Mouse (Mus musculus): ENCODE results near the gene 1700020D05Rik. TPM values are rescaled to one million over a fixed set of nuclear protein-coding genes. Genes with fewer than 3 reads are reported as not detected.

1700020D05Rik gene
- polyA plus RNA-seq, 1 experiment from 2014 or later, result 0.34 TPM

DNA sequence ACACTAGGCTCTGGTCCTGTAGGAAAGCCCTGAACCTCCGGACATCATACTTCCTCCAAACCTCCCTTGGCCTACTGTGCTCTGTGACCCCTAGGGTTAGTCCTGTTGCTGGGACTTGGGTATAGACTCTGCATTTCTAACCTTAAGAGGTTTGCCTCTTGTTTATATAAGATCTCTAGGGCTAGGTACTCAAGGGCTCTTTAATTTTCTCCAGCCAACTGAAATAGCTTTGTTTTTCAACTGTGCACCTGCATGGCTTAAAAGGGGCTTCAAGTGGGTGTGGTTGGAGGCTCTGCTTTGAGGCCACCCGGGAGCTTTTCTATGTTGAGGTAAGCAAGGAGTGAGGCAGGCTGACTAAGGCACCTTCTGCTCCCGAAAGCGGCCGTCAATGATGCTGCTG lies 19.1 kb downstream of the 1700020D05Rik start:
- H3K9ac ChIP-seq (ENCODE audit: low read depth, low read length), result no peak overlapping the region
- no peak overlapping the region for H3K4me3 ChIP-seq (ENCODE audit: low read depth, low read length)
- no peaks in the 10 kb centered on the region for H3K9me3 ChIP-seq (ENCODE audit: control insufficient read depth, low read length)
- WGBS, result 93% methylated on average over 5 of the region's 5 CpGs
- H3K4me2 ChIP-seq (replicated peaks; ENCODE audit: low read depth, low read length), result no peak overlapping the region
- H3K27ac ChIP-seq (ENCODE audit: low read depth, low read length), result no peak overlapping the region
- H3K4me1 ChIP-seq (replicated peaks; ENCODE audit: control insufficient read depth, insufficient read depth, low read length), result peaks cover 6% of the 10 kb centered on the region; the same call in 1 of the 2 replicates
- DNase-seq (ENCODE audit: low spot score) (no peak), ATAC-seq (ENCODE audit: low FRiP score) (no peak)
- no peaks in the 10 kb centered on the region for H3K27me3 ChIP-seq (ENCODE audit: control insufficient read depth, insufficient read depth, low read length)
- 0 out of 2 replicates have a peak, but pooled peaks cover 5% of the 10 kb centered on the region for H3K36me3 ChIP-seq (ENCODE audit: control insufficient read depth, insufficient read depth, low read length)

DNA sequence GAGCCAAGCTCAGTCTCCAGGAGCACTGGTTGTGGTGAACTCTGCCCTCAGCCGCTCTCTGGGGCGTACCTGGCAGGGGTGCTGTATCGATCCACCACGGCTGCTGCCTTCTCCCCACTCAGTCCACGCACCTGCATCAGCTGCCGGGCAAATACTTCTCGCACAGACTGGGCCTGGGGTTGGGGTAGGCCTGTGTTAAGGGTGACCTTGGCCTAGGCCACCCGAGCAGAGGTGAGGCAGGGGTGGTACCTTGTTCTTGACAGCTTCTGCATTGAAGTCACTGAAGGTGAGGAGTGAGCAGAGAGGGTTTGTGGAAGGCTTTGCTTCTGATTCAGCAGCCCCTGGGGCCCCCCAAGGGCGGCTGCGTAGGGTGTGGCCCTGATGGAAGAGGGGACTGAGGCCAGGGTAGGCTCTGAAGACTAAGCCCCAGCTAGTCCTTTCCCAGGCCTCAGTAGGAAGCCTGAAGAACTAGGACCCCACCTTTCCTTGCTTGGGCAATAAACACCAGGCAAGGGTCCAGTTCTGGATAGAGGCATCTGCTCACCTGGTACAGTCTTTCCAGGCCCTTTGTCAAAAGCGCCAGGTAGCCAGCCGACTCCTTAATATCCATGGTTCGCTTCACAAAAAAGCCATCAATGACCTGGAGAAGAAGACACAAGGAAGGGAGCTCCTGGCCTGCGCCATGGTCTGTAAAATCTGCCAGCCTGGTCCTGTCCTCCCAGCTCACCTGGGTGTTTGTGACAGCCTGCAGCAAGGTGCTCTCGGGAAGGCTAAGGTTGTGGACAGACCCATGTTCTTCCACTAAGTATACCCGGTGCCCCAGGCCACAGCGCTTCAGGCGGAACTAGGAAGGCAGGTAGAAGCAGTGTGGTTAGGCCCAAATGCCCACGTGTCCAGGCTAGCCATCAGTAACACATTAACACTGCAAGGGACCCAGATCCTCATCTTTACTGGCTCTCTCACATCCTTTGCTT lies 19.9 kb downstream of the 1700020D05Rik start:
- ATAC-seq (ENCODE audit: low FRiP score), result no peak
- Histone ChIP-seq H3K4me1 (replicated peaks; ENCODE audit: control insufficient read depth, insufficient read depth, low read length) (peaks cover 6% of the 10 kb centered on the region; the same call in 1 of the 2 replicates), H3K27ac (ENCODE audit: low read depth, low read length) (no peak overlapping the region), H3K27me3 (ENCODE audit: control insufficient read depth, insufficient read depth, low read length) (no peaks in the 10 kb centered on the region), H3K36me3 (ENCODE audit: control insufficient read depth, insufficient read depth, low read length) (0 out of 2 replicates have a peak, but pooled peaks cover 5% of the 10 kb centered on the region), H3K4me3 (ENCODE audit: low read depth, low read length) (no peak overlapping the region), H3K9ac (ENCODE audit: low read depth, low read length) (no peak overlapping the region), H3K9me3 (ENCODE audit: control insufficient read depth, low read length) (no peaks in the 10 kb centered on the region), H3K4me2 (replicated peaks; ENCODE audit: low read depth, low read length) (no peak overlapping the region)
- WGBS, result 93% methylated on average over 19 of the region's 19 CpGs
- no peak for DNase-seq (ENCODE audit: low spot score)

- Histone ChIP-seq H3K4me3 (ENCODE audit: low read depth, low read length) (no peak overlapping the region), H3K27me3 (ENCODE audit: control insufficient read depth, insufficient read depth, low read length) (no peaks in the 10 kb centered on the region), H3K4me1 (replicated peaks; ENCODE audit: control insufficient read depth, insufficient read depth, low read length) (no peaks in the 10 kb centered on the region), H3K27ac (ENCODE audit: low read depth, low read length) (no peak overlapping the region), H3K9ac (ENCODE audit: low read depth, low read length) (no peak overlapping the region), H3K9me3 (ENCODE audit: control insufficient read depth, low read length) (no peaks in the 10 kb centered on the region), H3K4me2 (replicated peaks; ENCODE audit: low read depth, low read length) (no peak overlapping the region), H3K36me3 (ENCODE audit: control insufficient read depth, insufficient read depth, low read length) (0 out of 2 replicates have a peak, but pooled peaks cover 5% of the 10 kb centered on the region)
- WGBS, result 86% methylated on average over 10 of the region's 10 CpGs
- no peak for DNase-seq (ENCODE audit: low spot score)
- ATAC-seq (ENCODE audit: low FRiP score), result no peak
Observed at GRCm38 (mm10) chr19:5481398-5481797, 22.2 kb downstream of the 1700020D05Rik start.

DNA sequence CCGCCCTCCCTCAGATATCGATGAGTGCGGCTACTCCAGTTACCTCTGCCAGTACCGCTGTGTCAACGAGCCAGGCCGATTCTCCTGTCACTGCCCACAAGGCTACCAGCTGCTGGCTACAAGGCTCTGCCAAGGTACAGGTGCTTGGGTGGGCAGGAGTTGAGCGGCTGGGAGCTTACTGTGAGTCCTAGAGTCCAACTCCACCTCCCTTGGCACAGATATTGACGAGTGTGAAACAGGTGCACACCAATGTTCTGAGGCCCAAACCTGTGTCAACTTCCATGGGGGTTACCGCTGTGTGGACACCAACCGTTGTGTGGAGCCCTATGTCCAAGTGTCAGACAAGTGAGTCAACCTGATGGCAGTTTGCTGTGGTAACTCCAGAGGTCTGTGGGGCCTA lies 23.6 kb downstream of the 1700020D05Rik start:
- H3K36me3 ChIP-seq (ENCODE audit: control insufficient read depth, insufficient read depth, low read length), result 0 out of 2 replicates have a peak, but pooled peaks cover 5% of the 10 kb centered on the region

DNA sequence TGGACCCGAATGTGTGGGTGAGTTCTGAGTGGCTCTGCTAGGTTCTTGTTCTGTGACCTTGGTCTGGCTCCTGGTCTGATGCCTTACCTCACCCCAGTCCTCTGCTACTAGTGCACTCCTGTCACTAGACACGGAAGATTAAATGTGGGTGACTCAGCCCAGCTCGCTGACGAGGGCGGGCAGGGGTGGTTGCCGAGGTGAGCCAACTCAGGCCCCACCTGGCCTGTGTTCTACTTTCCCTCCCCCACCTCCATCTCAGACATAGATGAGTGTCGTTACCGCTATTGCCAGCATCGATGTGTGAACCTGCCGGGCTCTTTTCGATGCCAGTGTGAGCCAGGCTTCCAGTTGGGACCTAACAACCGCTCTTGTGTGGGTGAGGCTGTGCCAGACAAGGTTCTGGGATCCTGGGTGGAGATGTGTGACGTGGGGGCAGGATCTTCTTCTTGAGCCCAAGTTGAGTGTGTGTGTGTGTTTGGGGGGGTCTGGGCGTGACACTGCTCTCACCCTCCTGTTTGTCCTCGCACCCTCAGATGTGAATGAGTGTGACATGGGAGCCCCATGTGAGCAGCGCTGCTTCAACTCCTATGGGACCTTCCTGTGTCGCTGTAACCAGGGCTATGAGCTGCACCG lies 25.8 kb downstream of the 1700020D05Rik start:
- DNase-seq (ENCODE audit: low spot score) (no peak), ATAC-seq (ENCODE audit: low FRiP score) (no peak)
- no peak overlapping the region for H3K4me3 ChIP-seq (ENCODE audit: low read depth, low read length)
- H3K27me3 ChIP-seq (ENCODE audit: control insufficient read depth, insufficient read depth, low read length), result no peaks in the 10 kb centered on the region
- H3K27ac ChIP-seq (ENCODE audit: low read depth, low read length), result no peak overlapping the region
- no peak overlapping the region for H3K9ac ChIP-seq (ENCODE audit: low read depth, low read length)
- no peaks in the 10 kb centered on the region for H3K9me3 ChIP-seq (ENCODE audit: control insufficient read depth, low read length)
- H3K4me2 ChIP-seq (replicated peaks; ENCODE audit: low read depth, low read length), result no peak overlapping the region
- WGBS, result 88% methylated on average over 18 of the region's 18 CpGs
- H3K4me1 ChIP-seq (replicated peaks; ENCODE audit: control insufficient read depth, insufficient read depth, low read length), result peaks cover 7% of the 10 kb centered on the region
- no peaks in the 10 kb centered on the region for H3K36me3 ChIP-seq (ENCODE audit: control insufficient read depth, insufficient read depth, low read length)

More for the DNA sequence above, 23.6 kb downstream of the 1700020D05Rik start:
- ATAC-seq (ENCODE audit: low FRiP score) (no peak), DNase-seq (ENCODE audit: low spot score) (no peak)
- no peak overlapping the region for H3K4me2 ChIP-seq (replicated peaks; ENCODE audit: low read depth, low read length)
- H3K27me3 ChIP-seq (ENCODE audit: control insufficient read depth, insufficient read depth, low read length), result no peaks in the 10 kb centered on the region
- no peak overlapping the region for H3K27ac ChIP-seq (ENCODE audit: low read depth, low read length)
- H3K4me3 ChIP-seq (ENCODE audit: low read depth, low read length), result no peak overlapping the region
- 90% methylated on average over 10 of the region's 10 CpGs for WGBS
- 0 out of 2 replicates have a peak, but pooled peaks cover 3% of the 10 kb centered on the region for H3K4me1 ChIP-seq (replicated peaks; ENCODE audit: control insufficient read depth, insufficient read depth, low read length)
- H3K9ac ChIP-seq (ENCODE audit: low read depth, low read length), result no peak overlapping the region
- H3K9me3 ChIP-seq (ENCODE audit: control insufficient read depth, low read length), result no peaks in the 10 kb centered on the region

GRCm38 (mm10) chr19:5477004-5477667 lies 26.5 kb downstream of the 1700020D05Rik start:
- no peak overlapping the region for H3K9ac ChIP-seq (ENCODE audit: low read depth, low read length)

DNA sequence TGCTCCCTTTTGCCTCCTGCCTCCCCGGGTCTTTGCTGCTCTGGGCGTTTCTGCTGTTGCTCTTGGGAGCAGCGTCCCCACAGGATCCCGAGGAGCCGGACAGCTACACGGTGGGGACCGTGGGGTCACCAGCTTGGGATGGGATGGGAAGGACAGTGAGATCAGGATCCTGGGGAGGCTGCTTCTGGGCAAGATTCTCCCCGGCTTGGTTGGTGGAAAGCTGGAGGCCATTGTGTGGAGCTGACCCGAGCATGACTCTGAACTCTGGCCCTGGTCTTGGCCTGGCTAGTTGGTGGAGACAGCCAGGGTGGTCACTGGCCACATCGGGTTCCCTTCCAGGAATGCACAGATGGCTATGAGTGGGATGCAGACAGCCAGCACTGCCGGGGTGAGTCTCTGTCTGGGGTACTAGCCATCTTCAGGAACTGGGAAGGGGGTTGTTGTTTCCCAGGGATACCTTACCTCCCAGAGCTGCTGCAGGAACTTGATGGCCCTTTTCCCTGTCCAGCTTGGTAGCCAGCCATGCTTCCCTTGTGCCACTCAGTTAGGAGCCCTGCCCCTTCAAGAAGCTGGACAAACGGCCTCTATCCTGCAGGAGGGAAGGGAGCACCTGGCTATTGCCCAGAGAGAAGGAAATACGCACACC lies 28.4 kb downstream of the 1700020D05Rik start:
- Histone ChIP-seq H3K4me2 (replicated peaks; ENCODE audit: low read depth, low read length) (peak overlapping the region; percentile 99), H3K27me3 (ENCODE audit: control insufficient read depth, insufficient read depth, low read length) (no peaks in the 10 kb centered on the region), H3K36me3 (ENCODE audit: control insufficient read depth, insufficient read depth, low read length) (no peaks in the 10 kb centered on the region), H3K9me3 (ENCODE audit: control insufficient read depth, low read length) (no peaks in the 10 kb centered on the region), H3K27ac (ENCODE audit: low read depth, low read length) (0 out of 2 replicates have a peak overlapping the region, but pooled peaks have one; percentile 54), H3K4me3 (ENCODE audit: low read depth, low read length) (peak overlapping the region; percentile 63), H3K4me1 (replicated peaks; ENCODE audit: control insufficient read depth, insufficient read depth, low read length) (peaks cover 7% of the 10 kb centered on the region), H3K9ac (ENCODE audit: low read depth, low read length) (peak overlapping the region; percentile 86)
- no peak; the same call in 1 of the 2 replicates for ATAC-seq (ENCODE audit: low FRiP score)
- DNase-seq (ENCODE audit: low spot score), result peak; percentile 42
- 20% methylated on average over 13 of the region's 13 CpGs for WGBS

More at GRCm38 (mm10) chr19:5477004-5477667, 26.5 kb downstream of the 1700020D05Rik start:
- Histone ChIP-seq H3K27ac (ENCODE audit: low read depth, low read length) (no peak overlapping the region), H3K36me3 (ENCODE audit: control insufficient read depth, insufficient read depth, low read length) (no peaks in the 10 kb centered on the region), H3K27me3 (ENCODE audit: control insufficient read depth, insufficient read depth, low read length) (no peaks in the 10 kb centered on the region), H3K4me2 (replicated peaks; ENCODE audit: low read depth, low read length) (no peak overlapping the region), H3K4me1 (replicated peaks; ENCODE audit: control insufficient read depth, insufficient read depth, low read length) (peaks cover 7% of the 10 kb centered on the region), H3K4me3 (ENCODE audit: low read depth, low read length) (no peak overlapping the region), H3K9me3 (ENCODE audit: control insufficient read depth, low read length) (no peaks in the 10 kb centered on the region)
- DNase-seq (ENCODE audit: low spot score) (no peak), ATAC-seq (ENCODE audit: low FRiP score) (no peak)
- WGBS, result 84% methylated on average over 10 of the region's 10 CpGs

All from hindbrain, embryonic 11.5 days (tissue).